Comparison of ENCODE assay signal across 8 mouse cellular contexts in the genomic region with DNA sequence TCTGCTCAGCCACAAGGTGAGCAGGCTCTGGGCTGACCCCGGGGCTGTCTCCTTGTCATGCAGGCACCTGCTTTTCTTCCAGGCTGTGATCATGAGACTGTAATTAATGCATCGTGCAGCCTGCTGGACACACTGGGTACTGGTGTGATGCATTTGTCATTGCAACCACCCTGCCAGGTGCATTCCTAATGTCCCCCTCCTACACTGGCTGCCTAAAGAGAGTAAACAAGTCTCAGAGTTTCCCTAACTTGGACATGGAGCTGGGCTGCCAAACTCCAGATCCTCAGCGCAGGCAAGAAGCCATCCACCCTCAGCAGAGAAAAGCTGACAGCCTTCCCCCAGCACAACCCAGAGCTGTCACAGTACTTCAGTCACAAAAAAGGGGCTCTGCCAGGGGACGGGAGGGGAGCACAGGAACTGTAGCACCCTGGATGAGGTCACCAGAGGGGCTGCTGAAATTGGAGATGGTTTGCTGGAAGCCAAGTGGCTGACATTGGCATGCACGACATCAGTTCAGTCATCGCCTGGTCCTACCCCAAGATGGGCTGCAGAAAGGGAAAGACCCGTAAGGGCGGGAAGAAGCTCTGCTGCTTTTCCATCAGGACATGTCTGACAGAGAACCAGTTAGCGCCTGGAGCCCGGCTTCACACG. TPM values are rescaled to one million over a fixed set of nuclear protein-coding genes. Genes with fewer than 3 reads are reported as not detected.
A peak's percentile ranks its signal among the peaks of the same experiment; 100 is the strongest.
DNase-seq lines count a peak whose midpoint lies in the region; ATAC-seq and TF ChIP-seq lines count a peak whose summit lies in the region.

No protein-coding gene starts in this region.

- no peak overlapping the region; the same call in 1 of the 2 replicates for H3K27ac ChIP-seq in kidney, adult 2 months (ENCODE audit: insufficient read depth, low read depth, low read length)
- H3K27ac ChIP-seq in heart, embryonic 15.5 days, result peak overlapping the region; percentile 86
- H3K27ac ChIP-seq in limb, embryonic 15.5 days, result peak overlapping the region; percentile 61
- peak overlapping the region; percentile 85 for H3K27ac ChIP-seq in stomach, postnatal 0 days (replicated peaks)

- no peak overlapping the region for H3K4me3 ChIP-seq in kidney, adult 2 months (ENCODE audit: insufficient read depth, low read depth, low read length)
- no peak overlapping the region for H3K4me3 ChIP-seq in heart, embryonic 15.5 days
- no peak overlapping the region for H3K4me3 ChIP-seq in limb, embryonic 15.5 days
- no peak overlapping the region for H3K4me3 ChIP-seq in stomach, postnatal 0 days (ENCODE audit: low read depth, low read length)

- no peak for TF ChIP-seq CTCF in kidney, adult 2 months (conservative IDR thresholded peaks at IDR 0.05; ENCODE audit: insufficient read depth, insufficient read length, low read depth, low read length)
- TF ChIP-seq CTCF in brain, embryonic 14.5 days (IDR thresholded peaks at IDR 0.05; ENCODE audit: borderline replicate concordance, extremely low read depth, insufficient read depth, insufficient read length), result peak; percentile 8; the same call in 1 of the 2 replicates
- TF ChIP-seq CTCF in stomach, postnatal 0 days (IDR thresholded peaks at IDR 0.05; ENCODE audit: low read depth), result peak; percentile 48

- no peak overlapping the region for H3K9ac ChIP-seq in heart, embryonic 15.5 days
- H3K9ac ChIP-seq in limb, embryonic 15.5 days, result no peak overlapping the region
- H3K9ac ChIP-seq in stomach, postnatal 0 days (ENCODE audit: low read length), result no peak overlapping the region

- H3K9me3 ChIP-seq in heart, embryonic 15.5 days (replicated peaks), result no peaks in the 10 kb centered on the region
- H3K9me3 ChIP-seq in limb, embryonic 15.5 days, result no peaks in the 10 kb centered on the region
- no peaks in the 10 kb centered on the region for H3K9me3 ChIP-seq in stomach, postnatal 0 days (ENCODE audit: control insufficient read depth, low read length)

- WGBS in kidney, adult 2 months, result 64% methylated on average over 11 of the region's 11 CpGs
- 24% methylated on average over 11 of the region's 11 CpGs for WGBS in heart, embryonic 15.5 days
- 48% methylated on average over 11 of the region's 11 CpGs for WGBS in limb, embryonic 15.5 days
- WGBS in stomach, postnatal 0 days, result 40% methylated on average over 11 of the region's 11 CpGs

- no peaks in the 10 kb centered on the region for H3K27me3 ChIP-seq in kidney, adult 2 months (replicated peaks; ENCODE audit: control insufficient read depth, insufficient read depth, low read length)
- H3K27me3 ChIP-seq in heart, embryonic 15.5 days, result no peaks in the 10 kb centered on the region
- no peaks in the 10 kb centered on the region for H3K27me3 ChIP-seq in limb, embryonic 15.5 days
- H3K27me3 ChIP-seq in stomach, postnatal 0 days (ENCODE audit: control insufficient read depth, insufficient read depth, low read length), result no peaks in the 10 kb centered on the region

- peaks cover 5% of the 10 kb centered on the region; the same call in 1 of the 2 replicates for H3K4me1 ChIP-seq in kidney, adult 2 months (ENCODE audit: control insufficient read depth, insufficient read depth, low read length)
- H3K4me1 ChIP-seq in heart, embryonic 15.5 days (replicated peaks), result peaks cover 60% of the 10 kb centered on the region
- peaks cover 35% of the 10 kb centered on the region for H3K4me1 ChIP-seq in limb, embryonic 15.5 days
- H3K4me1 ChIP-seq in stomach, postnatal 0 days (replicated peaks; ENCODE audit: control insufficient read depth, insufficient read depth), result peaks cover 14% of the 10 kb centered on the region

- H3K4me2 ChIP-seq in heart, embryonic 15.5 days, result peak overlapping the region; percentile 26
- H3K4me2 ChIP-seq in limb, embryonic 15.5 days, result no peak overlapping the region
- H3K4me2 ChIP-seq in stomach, postnatal 0 days (replicated peaks; ENCODE audit: low read depth), result no peak overlapping the region

- DNase-seq in kidney, adult 2 months, result peak; percentile 9
- no peak for DNase-seq in kidney, adult 11 months
- DNase-seq in brain, embryonic 14.5 days (ENCODE audit: low read depth), result peak; percentile 57
- DNase-seq in stomach, postnatal 0 days (ENCODE audit: low spot score), result no peak
- no peak for DNase-seq in adrenal gland, adult 18-20 months (ENCODE audit: low spot score in 2 of 2)
- no peak for DNase-seq in layer of hippocampus, postnatal 14 days (ENCODE audit: low spot score in 2 of 2)

- ATAC-seq in heart, embryonic 15.5 days (replicated peaks; ENCODE audit: insufficient number of reproducible peaks, insufficient read depth, low FRiP score, low read depth), result peak; percentile 56
- ATAC-seq in limb, embryonic 15.5 days (ENCODE audit: insufficient number of reproducible peaks, low FRiP score, low TSS enrichment, low read depth), result peak; percentile 35; the same call in 1 of the 2 replicates
- ATAC-seq in stomach, postnatal 0 days (ENCODE audit: low FRiP score, low TSS enrichment), result peak; percentile 61

- no peak for TF ChIP-seq POLR2A in kidney, adult 2 months (IDR thresholded peaks at IDR 0.05; ENCODE audit: low read depth, low read length)
- TF ChIP-seq POLR2A in brain, embryonic 14.5 days (IDR thresholded peaks at IDR 0.05; ENCODE audit: borderline replicate concordance, extremely low read depth, insufficient read depth, insufficient read length, poor library complexity, severe bottlenecking), result no peak

- no peaks in the 10 kb centered on the region for H3K36me3 ChIP-seq in kidney, adult 2 months (ENCODE audit: control insufficient read depth, insufficient read depth, low read length)
- H3K36me3 ChIP-seq in heart, embryonic 15.5 days, result peaks cover 20% of the 10 kb centered on the region
- peaks cover 22% of the 10 kb centered on the region for H3K36me3 ChIP-seq in limb, embryonic 15.5 days
- H3K36me3 ChIP-seq in stomach, postnatal 0 days (ENCODE audit: control insufficient read depth, insufficient read depth, low read length), result peaks cover 10% of the 10 kb centered on the region; the same call in 1 of the 2 replicates

- no peak for TF ChIP-seq EP300 in stomach, postnatal 0 days (optimal IDR thresholded peaks at IDR 0.05)

RNA-seq across cellular contexts. Expression of a gene that starts 15.7 kb away (rescaled TPM):
- 38.4 and 46.0 TPM in 2 replicates for polyA plus RNA-seq in kidney, adult 2 months (2012; rRNA removed)
- polyA plus RNA-seq in brain, embryonic 14.5 days (2012; rRNA removed), result 61.6 and 79.0 TPM in 2 replicates
- polyA plus RNA-seq in heart, embryonic 15.5 days (2015; fragmentation: Nextera tagmentation; extraction: Ambion mirVana), result 93.4 and 103 TPM in 2 replicates
- polyA plus RNA-seq in limb, embryonic 15.5 days (2015; fragmentation: Nextera tagmentation; extraction: Ambion mirVana), result 102 and 103 TPM in 2 replicates
- 77.0 and 77.9 TPM in 2 replicates for polyA plus RNA-seq in stomach, postnatal 0 days (2015; fragmentation: Nextera tagmentation; extraction: Ambion mirVana)
- total RNA-seq in adrenal gland, adult 18-20 months (2021), result 10 to 100 TPM; 28.7 to 36.5 TPM
- 10 to 100 TPM; 16.7 to 17.8 TPM for total RNA-seq in layer of hippocampus, postnatal 14 days (2021)

RNA-seq across cellular contexts. Expression of a gene that starts 31.2 kb away (rescaled TPM):
- 3.2 and 3.3 TPM in 2 replicates for polyA plus RNA-seq in kidney, adult 2 months (2012; rRNA removed)
- 6.3 and 8.1 TPM in 2 replicates for polyA plus RNA-seq in brain, embryonic 14.5 days (2012; rRNA removed)
- polyA plus RNA-seq in heart, embryonic 15.5 days (2015; fragmentation: Nextera tagmentation; extraction: Ambion mirVana), result 5.7 and 6.7 TPM in 2 replicates
- 9.0 and 9.1 TPM in 2 replicates for polyA plus RNA-seq in limb, embryonic 15.5 days (2015; fragmentation: Nextera tagmentation; extraction: Ambion mirVana)
- 3.4 and 3.8 TPM in 2 replicates for polyA plus RNA-seq in stomach, postnatal 0 days (2015; fragmentation: Nextera tagmentation; extraction: Ambion mirVana)
- 1 to 10 TPM; 2.6 to 4.1 TPM for total RNA-seq in adrenal gland, adult 18-20 months (2021)
- 1 to 10 TPM; 3.4 to 4.7 TPM for total RNA-seq in layer of hippocampus, postnatal 14 days (2021)

Comparison
In these comparisons a context has a peak if more than half of its experiments do, and no peak if none do; other contexts are left out.
1. DNase-seq: peak in kidney, adult 2 months (single experiment) and brain, embryonic 14.5 days (single experiment); none in kidney, adult 11 months (single experiment), stomach, postnatal 0 days (single experiment), adrenal gland, adult 18-20 months (0 of 2) and layer of hippocampus, postnatal 14 days (0 of 2).
2. Peak in every context shown above with its lines, with median percentiles within 50 percentile points of each other: ATAC-seq.